Mouse (Mus musculus): ENCODE measurements at regions not wholly inside any gene's neighbourhood (a gene's known extent, or its start where the extent isn't known, plus 50 kb on each side); places are given as distances from the start of the nearest gene placed in this dataset.
A peak's percentile ranks its signal among the peaks of the same experiment; 100 is the strongest.

GRCm38 (mm10) chr9:71358961-71359360, 126.8 kb downstream of the Polr2m start:
- peak; percentile 29 for DNase-seq (ENCODE audit: low read depth, low spot score)

DNA sequence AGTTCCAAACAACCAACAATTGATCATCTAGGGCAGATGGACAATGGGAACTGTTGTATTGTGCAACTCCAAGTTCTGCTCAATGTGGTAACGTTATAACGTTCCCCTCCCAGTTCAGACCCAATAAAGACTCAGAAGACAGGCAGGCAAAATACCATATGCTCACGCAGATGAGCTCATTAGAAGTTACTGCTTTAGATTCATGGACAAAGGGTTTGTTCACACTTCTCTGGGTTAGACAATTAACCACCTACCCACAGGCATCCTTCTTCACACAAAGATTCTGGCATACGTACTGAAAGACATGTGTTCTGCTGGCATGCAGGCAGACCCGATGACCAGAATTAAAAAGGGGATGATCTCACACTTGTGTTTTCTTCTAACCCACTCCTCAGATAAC, 130.0 kb downstream of the Polr2m start:
- no peak for DNase-seq (ENCODE audit: low read depth, low spot score)
